Mouse (Mus musculus): ENCODE measurements at regions not wholly inside any gene's neighbourhood (a gene's known extent, or its start where the extent isn't known, plus 50 kb on each side); places are given as distances from the start of the nearest gene placed in this dataset.

DNA sequence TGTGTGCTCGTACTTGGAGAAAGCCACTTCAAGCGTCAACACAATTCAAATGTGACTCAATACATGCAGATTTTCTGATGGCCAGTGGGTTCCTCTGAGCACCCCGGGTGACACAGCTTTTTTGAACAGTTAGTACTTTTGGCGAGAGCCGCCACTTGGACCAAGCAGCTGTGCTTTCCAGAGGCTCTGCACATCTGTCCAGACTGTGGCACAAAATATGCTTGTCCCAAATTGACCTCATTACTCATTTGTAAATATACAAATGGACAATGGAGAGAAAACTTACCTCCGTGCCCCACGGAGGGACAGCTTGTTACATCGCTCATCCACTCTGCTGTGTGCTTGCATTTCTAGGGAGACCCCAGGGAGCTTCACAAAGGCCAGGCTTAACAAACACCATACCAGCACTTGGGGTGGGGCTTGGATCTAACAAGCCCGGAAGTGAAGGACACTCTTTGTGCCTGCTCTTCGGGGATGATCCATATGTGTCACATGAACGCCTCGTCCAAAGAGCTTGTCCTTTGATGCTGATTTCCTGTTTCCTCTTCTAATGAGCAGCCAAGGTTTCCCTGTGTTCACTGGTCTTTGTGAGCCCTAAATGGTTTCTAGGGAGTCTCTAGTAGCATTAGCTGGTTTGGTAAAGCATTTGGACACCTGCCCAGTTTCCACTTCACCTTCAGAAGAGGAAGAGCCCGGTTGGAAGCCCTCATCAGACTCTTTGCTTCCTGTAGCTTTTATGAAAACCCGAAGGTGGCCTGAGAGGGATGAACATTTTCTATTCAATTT, 91.6 kb upstream of the Rora start:
- in situ Hi-C loops (cut with MboI; ENCODE audit: low pct_ligation_motif_present, low pct_unique_long_range_greater_than_20kb, low sequenced_read_pairs): no loop called here
- H3K79me2 ChIP-seq (replicated peaks; ENCODE audit: control insufficient read depth, extremely low read depth, insufficient read depth, poor library complexity, severe bottlenecking): no peaks in the 10 kb centered on the region
- H3K36me3 ChIP-seq (replicated peaks in 1 of 2; ENCODE audit: control insufficient read depth in 1 of 2, insufficient read depth in 1 of 2, low read length in 1 of 2): no peaks in the 10 kb centered on the region
- H3K27ac ChIP-seq (ENCODE audit: insufficient read depth, low read depth): no peak overlapping the region
- dilution Hi-C loops (cut with MboI; ENCODE audit: extremely low pct_ligation_motif_present, extremely low pct_unique_long_range_greater_than_20kb, low sequenced_read_pairs): no loop called here
- H3K4me3 ChIP-seq (replicated peaks in 1 of 3; ENCODE audit: low read depth in 2 of 3, low read length in 2 of 3, poor library complexity in 1 of 3): no peak overlapping the region
- TF ChIP-seq NELFE (IDR thresholded peaks at IDR 0.05; ENCODE audit: low read depth, low read length): no peak
- TF ChIP-seq TCF12 (IDR thresholded peaks at IDR 0.05; ENCODE audit: low read depth, low read length): no peak
- TF ChIP-seq USF2 (conservative IDR thresholded peaks at IDR 0.05; ENCODE audit: low read depth, low read length): no peak
- TF ChIP-seq MEF2A (IDR thresholded peaks at IDR 0.05; ENCODE audit: borderline replicate concordance, low read depth, low read length): no peak
- TF ChIP-seq CHD2 (IDR thresholded peaks at IDR 0.05; ENCODE audit: low read length): no peak
- no peak for TF ChIP-seq CHD1 (IDR thresholded peaks at IDR 0.05; ENCODE audit: low read depth, low read length)
- TF ChIP-seq ZNF384 (IDR thresholded peaks at IDR 0.05; ENCODE audit: low read depth, low read length): no peak
- no peak for TF ChIP-seq JUN (IDR thresholded peaks at IDR 0.05; ENCODE audit: insufficient read depth, low read depth, low read length)
- no peak for TF ChIP-seq PAX5 (IDR thresholded peaks at IDR 0.05; ENCODE audit: low read length)
- no peak for TF ChIP-seq MAFK (IDR thresholded peaks at IDR 0.05; ENCODE audit: insufficient replicate concordance, low read length)
- no peak overlapping the region for H3K9ac ChIP-seq (ENCODE audit: insufficient read depth, low read depth)
- no peak for DNase-seq (ENCODE audit: extremely low read depth)
- no peak overlapping the region for H3K4me2 ChIP-seq (ENCODE audit: insufficient read depth, low read depth, poor library complexity, severe bottlenecking)
- no peaks in the 10 kb centered on the region for H3K4me1 ChIP-seq (ENCODE audit: control insufficient read depth in 1 of 2, insufficient read depth in 2 of 2)
- H3K27me3 ChIP-seq (replicated peaks): no peaks in the 10 kb centered on the region
- H3K9me3 ChIP-seq (replicated peaks; ENCODE audit: low read length): peaks cover 72% of the 10 kb centered on the region

GRCm38 (mm10) chr9:68563206-68563605, 90.4 kb upstream of the Rora start:
- no peak for DNase-seq (ENCODE audit: extremely low read depth)
- H3K4me2 ChIP-seq (ENCODE audit: insufficient read depth, low read depth, poor library complexity, severe bottlenecking): no peak overlapping the region
- peaks cover 70% of the 10 kb centered on the region for H3K9me3 ChIP-seq (replicated peaks; ENCODE audit: low read length)
- in situ Hi-C loops (cut with MboI; ENCODE audit: low pct_ligation_motif_present, low pct_unique_long_range_greater_than_20kb, low sequenced_read_pairs) (no loop called here), dilution Hi-C loops (cut with MboI; ENCODE audit: extremely low pct_ligation_motif_present, extremely low pct_unique_long_range_greater_than_20kb, low sequenced_read_pairs) (no loop called here)
- TF ChIP-seq ZKSCAN1 (IDR thresholded peaks at IDR 0.05; ENCODE audit: borderline replicate concordance, low read depth, low read length) (no peak), ETS1 (conservative IDR thresholded peaks at IDR 0.05; ENCODE audit: low read depth, low read length) (no peak), JUN (IDR thresholded peaks at IDR 0.05; ENCODE audit: insufficient read depth, low read depth, low read length) (no peak), TCF12 (IDR thresholded peaks at IDR 0.05; ENCODE audit: low read depth, low read length) (no peak), UBTF (IDR thresholded peaks at IDR 0.05; ENCODE audit: low read depth, low read length) (no peak), USF1 (IDR thresholded peaks at IDR 0.05; ENCODE audit: low read depth, low read length) (no peak)
- H3K36me3 ChIP-seq (replicated peaks in 1 of 2; ENCODE audit: control insufficient read depth in 1 of 2, insufficient read depth in 1 of 2, low read length in 1 of 2): no peaks in the 10 kb centered on the region
- H3K9ac ChIP-seq (ENCODE audit: insufficient read depth, low read depth): no peak overlapping the region
- H3K4me1 ChIP-seq (ENCODE audit: control insufficient read depth in 1 of 2, insufficient read depth in 2 of 2): no peaks in the 10 kb centered on the region
- no peaks in the 10 kb centered on the region for H3K79me2 ChIP-seq (replicated peaks; ENCODE audit: control insufficient read depth, extremely low read depth, insufficient read depth, poor library complexity, severe bottlenecking)
- no peaks in the 10 kb centered on the region for H3K27me3 ChIP-seq (replicated peaks)
- no peak overlapping the region for H3K27ac ChIP-seq (ENCODE audit: insufficient read depth, low read depth)
- no peak overlapping the region for H3K4me3 ChIP-seq (replicated peaks in 1 of 3; ENCODE audit: low read depth in 2 of 3, low read length in 2 of 3, poor library complexity in 1 of 3)
